Mouse (Mus musculus): ENCODE measurements around the gene Eps8l3. TPM values are rescaled to one million over a fixed set of nuclear protein-coding genes. Genes with fewer than 3 reads are reported as not detected.

The Eps8l3 gene
- total and polyA plus RNA-seq, 3 experiments, result 0.12 TPM; not detected in 2

- Histone ChIP-seq H3K27ac (ENCODE audit: control insufficient read depth, low read depth, low read length) (no peak overlapping the region), H3K9ac (ENCODE audit: control insufficient read depth, low read depth, low read length, poor library complexity, severe bottlenecking) (no peak overlapping the region), H3K36me3 (ENCODE audit: control insufficient read depth in 1 of 2, insufficient read depth in 2 of 2, low read length in 2 of 2) (no peaks in the 10 kb centered on the region), H3K27me3 (ENCODE audit: control insufficient read depth in 1 of 2, insufficient read depth in 2 of 2, low read length in 2 of 2) (peaks cover 2 to 5% of the 10 kb centered on the region in 2 experiments; a peak in 3 of 4 replicates), H3K9me3 (replicated peaks; ENCODE audit: insufficient read depth, low read length) (no peaks in the 10 kb centered on the region), H3K4me3 (ENCODE audit: control insufficient read depth in 1 of 2, insufficient read depth in 1 of 2, low read depth in 2 of 2, low read length in 2 of 2) (no peak overlapping the region), H3K4me1 (ENCODE audit: control insufficient read depth in 1 of 2, insufficient read depth in 2 of 2, low read length in 2 of 2) (no peaks in the 10 kb centered on the region), H3K79me2 (ENCODE audit: control insufficient read depth, insufficient read depth, low read length, poor library complexity) (no peaks in the 10 kb centered on the region)
- TF ChIP-seq CTCF (IDR thresholded peaks at IDR 0.05 in 2 of 3, conservative IDR thresholded peaks at IDR 0.05 in 1 of 3; ENCODE audit: control insufficient read depth in 1 of 3, insufficient read depth in 1 of 3, low read depth in 2 of 3, low read length in 3 of 3, poor library complexity in 1 of 3, severe bottlenecking in 1 of 3), result no peak
- no peak for TF ChIP-seq USF1 (IDR thresholded peaks at IDR 0.05; ENCODE audit: low read depth, low read length)
- TF ChIP-seq BHLHE40 (IDR thresholded peaks at IDR 0.05; ENCODE audit: borderline replicate concordance, low read depth, low read length), result no peak
- no peak for TF ChIP-seq POLR2A (IDR thresholded peaks at IDR 0.05; ENCODE audit: control insufficient read depth in 1 of 2, insufficient read depth in 1 of 2, low read depth in 1 of 2, low read length in 2 of 2, poor library complexity in 1 of 2)
- TF ChIP-seq MYB (IDR thresholded peaks at IDR 0.05; ENCODE audit: low read depth, low read length), result no peak
- no peak for TF ChIP-seq TCF12 (IDR thresholded peaks at IDR 0.05; ENCODE audit: low read depth, low read length)
- TF ChIP-seq POLR2AphosphoS2 (IDR thresholded peaks at IDR 0.05; ENCODE audit: low read length), result no peak
- TF ChIP-seq ELF1 (IDR thresholded peaks at IDR 0.05; ENCODE audit: low read depth, low read length), result no peak
- TF ChIP-seq POLR2AphosphoS5 (IDR thresholded peaks at IDR 0.05; ENCODE audit: borderline replicate concordance, low read depth, low read length), result no peak
- TF ChIP-seq SMC3 (IDR thresholded peaks at IDR 0.05; ENCODE audit: low read depth, low read length), result no peak
- TF ChIP-seq NELFE (IDR thresholded peaks at IDR 0.05; ENCODE audit: low read depth, low read length), result no peak
- TF ChIP-seq MEF2A (IDR thresholded peaks at IDR 0.05; ENCODE audit: extremely low read depth, insufficient replicate concordance, low read depth, low read length, poor library complexity, severe bottlenecking), result no peak
- TF ChIP-seq UBTF (IDR thresholded peaks at IDR 0.05; ENCODE audit: borderline replicate concordance, insufficient read depth, low read depth, low read length), result no peak
- TF ChIP-seq ZNF384 (IDR thresholded peaks at IDR 0.05; ENCODE audit: low read depth, low read length), result no peak
- no peak for TF ChIP-seq SIN3A (IDR thresholded peaks at IDR 0.05; ENCODE audit: low read length)
- no peak for TF ChIP-seq ZC3H11A (IDR thresholded peaks at IDR 0.05; ENCODE audit: low read depth, low read length)
- no peak for TF ChIP-seq MAFK (IDR thresholded peaks at IDR 0.05; ENCODE audit: borderline replicate concordance, low read depth, low read length)
- no peak for TF ChIP-seq TAL1 (IDR thresholded peaks at IDR 0.05; ENCODE audit: low read length)
- no peak for TF ChIP-seq CHD1 (IDR thresholded peaks at IDR 0.05; ENCODE audit: low read depth, low read length)
- DNase-seq (ENCODE audit: low read depth, low spot score), result no peak
Observed at GRCm38 (mm10) chr3:107849000-107849692, 27.9 kb upstream of the Eps8l3 start.

DNA sequence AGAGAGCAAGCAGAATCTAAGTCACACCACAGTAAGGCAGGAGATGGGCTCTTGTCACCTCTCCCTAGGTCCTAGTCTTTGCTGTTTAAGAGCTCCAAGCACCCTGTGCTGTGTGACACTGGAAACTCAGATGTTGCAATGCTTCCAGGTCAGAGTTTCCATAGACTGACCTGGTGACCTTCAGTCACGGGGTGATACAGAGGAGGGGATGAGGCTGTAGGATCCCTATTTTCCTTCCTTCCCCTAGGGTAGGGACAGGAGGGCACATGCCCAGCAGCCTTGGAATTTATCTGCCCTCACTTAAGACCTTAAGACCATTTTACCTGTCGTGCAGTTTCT is 27.4 kb upstream of the Eps8l3 start:
- Histone ChIP-seq H3K4me3 (ENCODE audit: control insufficient read depth in 1 of 2, insufficient read depth in 1 of 2, low read depth in 2 of 2, low read length in 2 of 2) (no peak overlapping the region), H3K4me1 (ENCODE audit: control insufficient read depth in 1 of 2, insufficient read depth in 2 of 2, low read length in 2 of 2) (no peaks in the 10 kb centered on the region), H3K9me3 (replicated peaks; ENCODE audit: insufficient read depth, low read length) (no peaks in the 10 kb centered on the region), H3K9ac (ENCODE audit: control insufficient read depth, low read depth, low read length, poor library complexity, severe bottlenecking) (no peak overlapping the region), H3K27me3 (ENCODE audit: control insufficient read depth in 1 of 2, insufficient read depth in 2 of 2, low read length in 2 of 2) (peaks cover 2 to 5% of the 10 kb centered on the region in 2 experiments; a peak in 3 of 4 replicates), H3K36me3 (ENCODE audit: control insufficient read depth in 1 of 2, insufficient read depth in 2 of 2, low read length in 2 of 2) (no peaks in the 10 kb centered on the region), H3K79me2 (ENCODE audit: control insufficient read depth, insufficient read depth, low read length, poor library complexity) (no peaks in the 10 kb centered on the region), H3K27ac (ENCODE audit: control insufficient read depth, low read depth, low read length) (no peak overlapping the region)
- no peak for DNase-seq (ENCODE audit: low read depth, low spot score)
- TF ChIP-seq POLR2AphosphoS5 (IDR thresholded peaks at IDR 0.05; ENCODE audit: borderline replicate concordance, low read depth, low read length) (no peak), USF1 (IDR thresholded peaks at IDR 0.05; ENCODE audit: low read depth, low read length) (no peak), MAFK (IDR thresholded peaks at IDR 0.05; ENCODE audit: borderline replicate concordance, low read depth, low read length) (no peak), ZC3H11A (IDR thresholded peaks at IDR 0.05; ENCODE audit: low read depth, low read length) (no peak), RAD21 (IDR thresholded peaks at IDR 0.05; ENCODE audit: low read depth, low read length) (no peak), MEF2A (IDR thresholded peaks at IDR 0.05; ENCODE audit: extremely low read depth, insufficient replicate concordance, low read depth, low read length, poor library complexity, severe bottlenecking) (no peak), MYC (IDR thresholded peaks at IDR 0.05; ENCODE audit: low read depth, low read length) (no peak), CTCF (IDR thresholded peaks at IDR 0.05 in 2 of 3, conservative IDR thresholded peaks at IDR 0.05 in 1 of 3; ENCODE audit: control insufficient read depth in 1 of 3, insufficient read depth in 1 of 3, low read depth in 2 of 3, low read length in 3 of 3, poor library complexity in 1 of 3, severe bottlenecking in 1 of 3) (no peak), USF2 (IDR thresholded peaks at IDR 0.05; ENCODE audit: borderline replicate concordance in 1 of 2, insufficient read depth in 1 of 2, low read depth in 1 of 2, low read length in 2 of 2) (no peak), BHLHE40 (IDR thresholded peaks at IDR 0.05; ENCODE audit: borderline replicate concordance, low read depth, low read length) (no peak), TAL1 (IDR thresholded peaks at IDR 0.05; ENCODE audit: low read length) (no peak), SMC3 (IDR thresholded peaks at IDR 0.05; ENCODE audit: low read depth, low read length) (no peak), SIN3A (IDR thresholded peaks at IDR 0.05; ENCODE audit: low read length) (no peak), GATA1 (IDR thresholded peaks at IDR 0.05; ENCODE audit: low read depth, low read length) (no peak), MYB (IDR thresholded peaks at IDR 0.05; ENCODE audit: low read depth, low read length) (no peak), TCF12 (IDR thresholded peaks at IDR 0.05; ENCODE audit: low read depth, low read length) (no peak), ZMIZ1 (IDR thresholded peaks at IDR 0.05; ENCODE audit: low read depth, low read length) (no peak), TBP (IDR thresholded peaks at IDR 0.05; ENCODE audit: low read depth, low read length) (no peak), POLR2A (IDR thresholded peaks at IDR 0.05; ENCODE audit: control insufficient read depth in 1 of 2, insufficient read depth in 1 of 2, low read depth in 1 of 2, low read length in 2 of 2, poor library complexity in 1 of 2) (no peak)
